Comparison of ENCODE assay signal across 7 mouse cellular contexts in the genomic region with DNA sequence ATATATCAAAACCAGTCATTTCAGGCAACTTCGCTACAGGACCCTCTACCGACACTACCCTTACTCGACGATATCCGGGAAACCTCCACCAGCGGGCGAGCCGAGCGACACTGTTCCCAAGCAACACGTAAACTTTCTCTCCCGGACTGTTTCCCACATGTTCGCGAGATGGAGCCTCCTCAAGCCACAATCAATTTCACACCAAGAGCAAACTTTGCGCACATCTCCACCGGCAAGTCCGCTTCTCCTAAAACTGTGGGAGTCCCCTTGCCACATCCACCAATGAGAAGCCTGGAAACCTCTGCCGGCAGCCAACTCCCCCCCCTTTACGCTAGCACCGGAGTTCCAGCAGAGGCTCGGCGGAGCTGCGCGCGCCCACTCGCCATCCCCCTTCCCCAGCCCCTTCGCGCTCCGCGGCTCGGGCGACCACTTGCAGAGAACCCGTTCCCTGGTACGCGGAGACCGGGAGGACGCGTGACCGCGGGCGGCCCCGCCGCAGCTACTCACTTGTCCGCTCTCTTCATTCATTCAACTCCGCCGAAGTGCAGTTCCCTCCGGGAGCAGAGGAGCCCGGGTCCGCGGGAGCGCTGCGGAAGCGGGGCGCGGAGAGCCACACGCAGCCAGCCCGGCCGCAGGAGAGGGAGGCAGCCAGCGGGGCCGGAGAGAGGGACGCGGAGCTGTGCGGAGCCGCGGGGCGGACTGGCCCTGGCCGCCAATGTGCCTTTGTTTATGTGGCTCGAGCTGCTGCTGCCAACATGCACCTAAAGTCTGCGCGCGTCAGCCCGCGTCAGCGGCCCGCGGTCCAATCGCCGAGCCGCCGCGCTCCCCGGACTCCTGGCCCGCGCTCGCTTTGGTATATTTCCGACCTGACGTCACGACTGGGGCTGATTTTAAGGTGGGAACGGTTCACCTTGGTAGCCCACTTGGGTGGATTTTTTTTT. TPM values are rescaled to one million over a fixed set of nuclear protein-coding genes. Genes with fewer than 3 reads are reported as not detected.
A peak's percentile ranks its signal among the peaks of the same experiment; 100 is the strongest.
DNase-seq lines count a peak whose midpoint lies in the region; ATAC-seq and TF ChIP-seq lines count a peak whose summit lies in the region.

No protein-coding gene starts in this region.

- TF ChIP-seq CTCF in cortical plate, adult 2 months (IDR thresholded peaks at IDR 0.05; ENCODE audit: extremely low read depth, insufficient read depth, low read length), result no peak

- no peaks in the 10 kb centered on the region for H3K4me1 ChIP-seq in cortical plate, adult 2 months (ENCODE audit: control insufficient read depth, insufficient read depth, low read length)
- H3K4me1 ChIP-seq in intestine, embryonic 16.5 days (ENCODE audit: control insufficient read depth, insufficient read depth, low read length), result peaks cover 18% of the 10 kb centered on the region
- H3K4me1 ChIP-seq in limb, embryonic 10.5 days, result peaks cover 57% of the 10 kb centered on the region
- H3K4me1 ChIP-seq in midbrain, embryonic 11.5 days (ENCODE audit: control insufficient read depth, insufficient read depth, low read length), result peaks cover 24% of the 10 kb centered on the region

- ATAC-seq in activated CD4-positive, CD25-positive, alpha-beta regulatory T cell, adult 4 months, result peak; percentile 56
- peak; percentile 83 for ATAC-seq in intestine, embryonic 16.5 days
- ATAC-seq in midbrain, embryonic 11.5 days (ENCODE audit: low FRiP score), result peak; percentile 79

- H3K4me2 ChIP-seq in intestine, embryonic 16.5 days (ENCODE audit: low read depth, low read length), result peak overlapping the region; percentile 99
- H3K4me2 ChIP-seq in midbrain, embryonic 11.5 days, result peak overlapping the region; percentile 95

- H3K36me3 ChIP-seq in intestine, embryonic 16.5 days (ENCODE audit: control insufficient read depth, insufficient read depth, low read length), result no peaks in the 10 kb centered on the region
- peaks cover 8% of the 10 kb centered on the region; the same call in 1 of the 2 replicates for H3K36me3 ChIP-seq in limb, embryonic 10.5 days
- H3K36me3 ChIP-seq in midbrain, embryonic 11.5 days (ENCODE audit: control insufficient read depth, insufficient read depth, low read length), result no peaks in the 10 kb centered on the region

- peak overlapping the region; percentile 59 for H3K4me3 ChIP-seq in cortical plate, adult 2 months (ENCODE audit: insufficient read depth, low read length)
- peak overlapping the region; percentile 79 for H3K4me3 ChIP-seq in intestine, embryonic 16.5 days (ENCODE audit: low read length)
- H3K4me3 ChIP-seq in limb, embryonic 10.5 days, result peak overlapping the region; percentile 93
- H3K4me3 ChIP-seq in midbrain, embryonic 11.5 days (ENCODE audit: low read depth, low read length), result peak overlapping the region; percentile 72

- WGBS in intestine, embryonic 16.5 days, result under 1% methylated on average over 86 of the region's 88 CpGs
- WGBS in limb, embryonic 10.5 days, result under 1% methylated on average over 87 of the region's 88 CpGs
- under 1% methylated on average over 86 of the region's 88 CpGs for WGBS in midbrain, embryonic 11.5 days

- peaks cover 37% of the 10 kb centered on the region for H3K27me3 ChIP-seq in intestine, embryonic 16.5 days (replicated peaks; ENCODE audit: control insufficient read depth, insufficient read depth, low read length)
- H3K27me3 ChIP-seq in limb, embryonic 10.5 days (ENCODE audit: low read depth, poor library complexity, severe bottlenecking), result peaks cover 43% of the 10 kb centered on the region
- H3K27me3 ChIP-seq in midbrain, embryonic 11.5 days (ENCODE audit: control insufficient read depth, insufficient read depth, low read length), result peaks cover 46% of the 10 kb centered on the region

- peak; percentile 42 to 54 for DNase-seq in gastrocnemius, postnatal 4 days (ENCODE audit: low spot score in 2 of 2)
- peak; percentile 90 for DNase-seq in limb, embryonic 10.5 days (ENCODE audit: low spot score)
- peak; percentile 97 for DNase-seq in midbrain, embryonic 11.5 days (ENCODE audit: low spot score, missing footprints)
- DNase-seq in spleen, adult 18-20 months, result peak; percentile 43 to 54

- peak overlapping the region; percentile 69 for H3K9ac ChIP-seq in intestine, embryonic 16.5 days (ENCODE audit: low read depth, low read length)
- peak overlapping the region; percentile 72 for H3K9ac ChIP-seq in midbrain, embryonic 11.5 days (ENCODE audit: low read length)

- H3K27ac ChIP-seq in cortical plate, adult 2 months (ENCODE audit: insufficient read depth, low read length), result no peak overlapping the region
- H3K27ac ChIP-seq in intestine, embryonic 16.5 days (ENCODE audit: low read length), result no peak overlapping the region
- peak overlapping the region; percentile 89 for H3K27ac ChIP-seq in limb, embryonic 10.5 days
- H3K27ac ChIP-seq in midbrain, embryonic 11.5 days (ENCODE audit: low read depth, low read length), result peak overlapping the region; percentile 40

- 0 out of 2 replicates have a peak, but pooled peaks have one; percentile 30 for TF ChIP-seq POLR2A in cortical plate, adult 2 months (IDR thresholded peaks at IDR 0.05; ENCODE audit: extremely low read depth, insufficient read depth, low read length)

- no peaks in the 10 kb centered on the region for H3K9me3 ChIP-seq in intestine, embryonic 16.5 days (ENCODE audit: control insufficient read depth, low read length)
- no peaks in the 10 kb centered on the region for H3K9me3 ChIP-seq in limb, embryonic 10.5 days (replicated peaks)
- no peaks in the 10 kb centered on the region for H3K9me3 ChIP-seq in midbrain, embryonic 11.5 days (ENCODE audit: control insufficient read depth, low read length)

RNA-seq across cellular contexts. Expression of gene Nr4a2, which starts 9.3 kb away (rescaled TPM):
- polyA plus RNA-seq in activated CD4-positive, CD25-positive, alpha-beta regulatory T cell, adult 4 months (2017; shearing (Covaris generic)), result 1 to 10 TPM; 1.7 to 3.2 TPM
- polyA plus RNA-seq in cortical plate, adult 2 months (2012; rRNA removed), result 11.0 and 21.5 TPM in 2 replicates
- 1 to 10 TPM; 4.7 to 5.1 TPM for total RNA-seq in gastrocnemius, postnatal 4 days (2021)
- 2.7 and 2.9 TPM in 2 replicates for polyA plus RNA-seq in intestine, embryonic 16.5 days (2015; fragmentation: Nextera tagmentation; extraction: Ambion mirVana)
- 5.8 and 8.7 TPM in 2 replicates for polyA plus RNA-seq in limb, embryonic 10.5 days (2016; fragmentation: Nextera tagmentation; extraction: Ambion mirVana)
- polyA plus RNA-seq in midbrain, embryonic 11.5 days (2014; fragmentation: Nextera tagmentation; extraction: Ambion mirVana), result 16.9 and 17.4 TPM in 2 replicates

Comparison
In these comparisons a context has a peak if more than half of its experiments do, and no peak if none do; other contexts are left out.
1. H3K27ac ChIP-seq: peak in limb, embryonic 10.5 days (single experiment) and midbrain, embryonic 11.5 days (single experiment); none in cortical plate, adult 2 months (single experiment) and intestine, embryonic 16.5 days (single experiment).
2. Peak in every context shown above with its lines, with median percentiles within 50 percentile points of each other: ATAC-seq, H3K4me3 ChIP-seq and DNase-seq.